Mouse (Mus musculus) heart, postnatal 10 days (tissue): Measurements from ENCODE around the gene Poc5. TPM values are rescaled to one million over a fixed set of nuclear protein-coding genes. Genes with fewer than 3 reads are reported as not detected.

Source experiments
- DNase-seq, 2 experiments: peaks; one replicate each; pipeline ENCODE4 v3.0.0; 2021
- intact Hi-C: fragments of 180-260 bp; cut with DNase I; formaldehyde crosslinking; loops from one replicate; pipeline ENCODE4 v1.15.1; 2025
- total RNA-seq, 2 experiments: library from RNA; stranded (reverse); gene quantifications; 2 replicates each; pipeline ENCODE4 v1.2.3; 2021

The Poc5 gene
- total RNA-seq, 2 experiments from 2014 or later = 13.1 to 15.0 TPM

GRCm38 (mm10) chr13:96428531-96428930 lies 40.4 kb downstream of the Poc5 start:
- intact Hi-C loops = no loop called here
- DNase-seq = peak in 1 of 2 experiments; percentile 42

DNA sequence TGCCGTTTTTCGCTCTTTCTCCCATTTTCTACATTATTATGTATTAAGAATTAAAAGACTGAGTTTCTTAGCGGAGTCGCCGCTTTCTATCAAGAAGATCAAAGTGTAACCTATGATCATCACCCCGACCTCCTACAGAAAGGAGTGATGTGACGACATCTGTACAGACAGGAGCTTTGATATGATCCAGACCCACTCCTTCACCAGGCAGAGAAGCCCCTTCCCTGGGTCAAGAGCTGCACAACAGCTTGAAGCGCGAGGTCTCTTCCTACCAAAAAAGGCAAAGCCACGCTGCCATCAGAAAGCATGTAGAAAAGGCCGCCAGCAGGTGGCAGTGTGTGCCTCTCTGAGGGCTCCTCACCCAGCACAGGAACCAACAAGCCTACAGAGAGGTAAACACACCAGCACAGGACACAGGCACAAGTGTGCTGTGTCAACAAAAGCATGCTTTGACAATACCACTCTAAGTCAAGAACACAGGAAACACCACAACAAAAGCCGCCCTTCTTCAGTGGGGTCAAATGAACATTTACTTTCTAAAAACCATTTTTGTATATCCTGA lies 43.6 kb downstream of the Poc5 start:
- peak; percentile 90 to 95 for DNase-seq
- intact Hi-C loops = loop anchor here (1.0 to 10.0 kb wide), 3 partner anchors 73 to 162 kb away; partner anchors contain the start of genes Col4a3bp and Polk

DNA sequence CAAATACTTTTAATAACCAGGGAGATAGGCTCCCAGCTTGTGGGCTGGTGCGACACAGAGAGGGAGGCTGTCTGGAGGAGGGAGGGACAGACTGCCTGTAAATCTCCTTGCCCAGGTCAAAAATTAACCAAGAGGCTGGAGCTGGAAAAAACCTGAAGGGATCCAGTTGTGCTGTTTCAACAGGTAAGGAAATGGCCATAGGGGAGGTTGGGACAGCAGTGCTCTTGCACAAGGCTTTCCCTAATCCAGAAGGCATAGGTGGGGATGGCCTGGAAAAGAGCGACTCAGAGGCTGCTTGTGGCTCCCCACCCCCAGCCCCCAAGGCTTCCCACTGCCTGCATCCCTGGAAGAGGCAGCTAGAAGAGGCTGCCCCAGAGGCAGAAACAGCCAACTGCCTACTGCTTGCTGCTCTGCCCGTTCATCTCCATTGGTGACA lies 44.3 kb downstream of the Poc5 start:
- intact Hi-C loops = loop anchor here (5.0 to 10.0 kb wide), 2 partner anchors 72 to 110 kb away; partner anchors contain the start of genes Col4a3bp and Polk
- DNase-seq = no peak

DNA sequence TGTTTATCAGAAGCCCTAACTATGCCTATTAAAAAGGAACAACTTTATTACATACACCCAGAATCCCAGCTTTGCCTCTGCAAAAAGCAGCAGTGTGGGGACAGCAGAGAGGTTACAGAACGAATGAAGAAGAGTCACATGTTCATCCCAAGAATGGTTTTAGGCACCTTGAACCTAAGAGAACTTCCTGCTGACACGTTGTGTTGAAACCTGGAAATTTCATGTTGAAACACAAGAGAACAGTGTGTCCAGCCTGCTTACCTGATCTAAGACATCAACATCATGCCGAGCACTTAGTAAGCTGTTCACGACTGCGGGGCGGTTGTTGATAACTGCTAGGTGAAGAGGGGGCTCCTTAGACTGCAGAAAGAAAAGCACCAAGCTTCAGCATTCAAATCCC lies 44.9 kb downstream of the Poc5 start:
- DNase-seq = no peak
- intact Hi-C loops = loop anchor here (5.0 to 10.0 kb wide), 2 partner anchors 72 to 109 kb away; partner anchors contain the start of genes Col4a3bp and Polk

GRCm38 (mm10) chr13:96433648-96434190 lies 45.6 kb downstream of the Poc5 start:
- peak in 1 of 2 experiments; percentile 30 for DNase-seq
- intact Hi-C loops = loop anchor here (5.0 to 10.0 kb wide), 2 partner anchors 71 to 109 kb away; partner anchors contain the start of genes Col4a3bp and Polk

DNA sequence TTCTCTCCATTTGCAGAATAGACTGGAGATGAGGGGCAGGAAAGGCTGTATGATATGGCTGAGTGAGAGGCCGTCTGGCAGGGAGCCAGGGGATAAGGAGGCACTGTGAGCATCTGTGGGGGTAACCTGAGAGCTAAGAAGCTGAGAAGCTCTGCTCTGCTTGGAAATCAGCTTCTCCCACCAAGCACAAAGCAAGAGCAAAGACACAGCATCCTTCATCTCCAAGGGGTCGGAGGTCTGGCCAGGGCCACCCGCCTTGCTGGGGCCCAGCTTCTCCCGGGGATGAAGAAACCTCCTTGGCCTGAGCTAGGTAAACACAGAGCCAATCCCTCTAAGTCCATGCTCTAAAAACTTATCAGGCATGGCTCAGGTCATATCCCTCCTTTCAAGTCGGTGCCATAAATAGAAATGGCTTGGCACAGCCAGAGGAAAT lies 46.8 kb downstream of the Poc5 start:
- peak; percentile 31 to 39 for DNase-seq
- intact Hi-C loops = loop anchor here (5.0 to 10.0 kb wide), 2 partner anchors 70 to 107 kb away; partner anchors contain the start of genes Col4a3bp and Polk

- intact Hi-C loops = loop anchor here (10.0 kb wide), 1 partner anchor 69 kb away; no protein-coding TSS in a partner anchor
- DNase-seq = peak; percentile 47 to 62
These were observed 47.7 kb downstream of the Poc5 start for GRCm38 (mm10) chr13:96435793-96436192.

GRCm38 (mm10) chr13:96436921-96437320 lies 48.8 kb downstream of the Poc5 start:
- intact Hi-C loops = loop anchor here (10.0 kb wide), 1 partner anchor 68 kb away; no protein-coding TSS in a partner anchor
- no peak for DNase-seq

DNA sequence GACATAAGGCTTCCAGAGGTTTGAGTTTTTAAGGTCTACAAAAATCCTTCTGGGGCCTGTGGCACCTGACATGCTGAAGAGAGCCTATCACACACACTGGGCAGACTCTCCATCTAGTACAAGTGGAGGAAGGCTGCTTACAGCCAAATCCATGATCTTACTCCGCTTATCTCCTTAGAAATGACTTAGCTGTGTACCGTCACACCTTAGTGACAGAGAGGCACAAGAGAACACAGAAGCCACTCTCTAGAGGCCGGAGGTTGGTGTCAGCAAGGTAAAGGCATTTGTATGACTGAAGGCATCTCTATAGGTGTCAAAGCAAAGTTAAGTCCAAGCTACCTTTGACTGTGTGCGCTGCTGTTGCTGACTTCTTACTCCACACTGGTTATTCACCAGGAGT lies 52.3 kb downstream of the Poc5 start:
- intact Hi-C loops = no loop called here
- no peak for DNase-seq

GRCm38 (mm10) chr13:96450205-96450856 lies 62.2 kb downstream of the Poc5 start:
- intact Hi-C loops = no loop called here
- DNase-seq = no peak

GRCm38 (mm10) chr13:96450869-96451268 lies 62.8 kb downstream of the Poc5 start:
- intact Hi-C loops = no loop called here
- DNase-seq = peak; percentile 47 to 64

- DNase-seq = no peak
- intact Hi-C loops = no loop called here
These were observed 63.5 kb downstream of the Poc5 start for GRCm38 (mm10) chr13:96451386-96452140.

GRCm38 (mm10) chr13:96452621-96453020 lies 64.5 kb downstream of the Poc5 start:
- intact Hi-C loops = no loop called here
- DNase-seq = no peak

- peak; percentile 37 to 39 for DNase-seq
- intact Hi-C loops = no loop called here
These were observed 66.2 kb downstream of the Poc5 start for GRCm38 (mm10) chr13:96454288-96454687.

DNA sequence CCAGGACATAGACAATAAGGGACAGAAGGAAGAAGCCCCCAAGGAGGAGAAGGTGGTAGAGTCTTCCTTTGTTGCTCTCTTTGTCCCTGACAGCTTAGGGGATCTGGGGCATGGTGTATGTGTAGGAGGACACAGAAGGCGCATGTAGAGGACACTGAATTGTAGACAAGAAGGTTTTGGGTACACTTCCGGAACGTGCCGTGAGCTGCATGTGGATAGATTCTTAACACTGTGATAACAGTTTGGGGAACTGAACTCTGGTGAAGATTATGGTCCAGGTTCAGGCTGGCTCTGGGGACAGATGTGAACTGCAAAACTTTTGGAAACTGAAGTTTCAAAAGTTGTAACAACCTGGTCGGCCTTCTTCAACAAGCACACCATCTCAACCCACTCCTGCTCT lies 69.5 kb downstream of the Poc5 start:
- DNase-seq = no peak
- intact Hi-C loops = no loop called here

DNA sequence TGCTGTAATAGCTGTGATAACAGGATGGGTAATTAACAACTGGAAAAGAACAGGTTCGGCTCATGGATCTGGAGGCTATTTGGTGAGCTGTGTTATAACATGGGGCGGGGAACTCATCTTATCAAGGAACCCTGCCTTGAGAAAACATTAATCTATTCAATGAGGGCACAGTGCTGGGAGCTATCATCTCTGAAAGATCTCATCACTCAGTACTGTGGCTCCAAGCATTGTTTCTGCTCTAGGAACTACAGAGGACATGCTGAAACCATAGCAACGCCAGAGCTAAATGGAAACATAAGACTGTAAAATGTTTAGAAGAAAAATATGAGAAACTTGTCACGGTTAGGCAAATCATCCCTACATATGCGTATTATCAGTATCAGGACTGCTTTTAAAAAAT lies 69.9 kb downstream of the Poc5 start:
- DNase-seq = no peak
- intact Hi-C loops = no loop called here

- no peak for DNase-seq
- intact Hi-C loops = no loop called here
These were observed 70.5 kb downstream of the Poc5 start for GRCm38 (mm10) chr13:96458606-96459005.

- no peak for DNase-seq
- intact Hi-C loops = no loop called here
These were observed 74.5 kb downstream of the Poc5 start for GRCm38 (mm10) chr13:96462644-96463043.

DNA sequence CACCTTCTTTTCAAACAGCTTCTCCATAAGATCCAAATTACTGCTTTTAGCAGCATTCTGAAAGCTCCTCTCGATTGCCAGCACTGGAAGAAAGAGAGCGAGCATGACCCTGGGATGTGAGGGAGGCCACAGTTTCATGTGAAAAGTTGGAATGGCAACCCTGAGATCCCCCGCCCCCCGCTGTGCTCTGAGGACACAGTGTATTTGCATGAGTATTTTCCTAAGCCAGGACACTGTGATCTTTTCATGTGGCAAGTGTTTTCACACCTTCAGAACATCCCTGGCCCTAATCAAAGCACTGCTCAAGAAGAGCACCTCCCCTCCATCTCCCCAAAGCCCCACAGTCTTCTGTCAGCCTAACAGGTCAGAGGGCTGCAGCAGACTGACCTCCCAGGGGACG lies 77.2 kb downstream of the Poc5 start:
- intact Hi-C loops = no loop called here
- no peak for DNase-seq
